Mouse (Mus musculus) CH12.LX (cell line): ENCODE measurements at regions not wholly inside any gene's neighbourhood (a gene's known extent, or its start where the extent isn't known, plus 50 kb on each side); places are given as distances from the start of the nearest gene placed in this dataset.

Source experiments
- GABPA ChIP-seq: IDR thresholded peaks from 2 replicates; pipeline ENCODE4 v1.6.1; 2012; ENCODE audit warnings: low read depth, low read length, improper control_type of control experiment, inconsistent platforms; ENCODE audit not compliant: insufficient replicate concordance
- UBTF ChIP-seq: IDR thresholded peaks from 2 replicates; pipeline ENCODE4 v1.6.1; 2012; ENCODE audit warnings: low read depth, mild to moderate bottlenecking, inconsistent platforms, low read length, improper control_type of control experiment, moderate library complexity
- USF1 ChIP-seq: IDR thresholded peaks from 2 replicates; pipeline ENCODE4 v1.6.1; 2014; ENCODE audit warnings: low read depth, mild to moderate bottlenecking, inconsistent platforms, low read length, improper control_type of control experiment
- ZC3H11A ChIP-seq: IDR thresholded peaks from 2 replicates; pipeline ENCODE4 v1.6.1; 2012; ENCODE audit warnings: low read depth, mild to moderate bottlenecking, inconsistent platforms, low read length, improper control_type of control experiment
- ZMIZ1 ChIP-seq: IDR thresholded peaks from 2 replicates; pipeline ENCODE4 v1.6.1; 2012; ENCODE audit warnings: low read depth, mild to moderate bottlenecking, inconsistent platforms, low read length, improper control_type of control experiment

GRCm38 (mm10) chr12:109390388-109390920, 62.2 kb upstream of the Dlk1 start:
- TF ChIP-seq ZMIZ1 (no peak), USF1 (no peak), UBTF (no peak), GABPA (no peak), ZC3H11A (no peak)
